Comparison of ENCODE assay signal across 13 mouse cellular contexts in the genomic region with DNA sequence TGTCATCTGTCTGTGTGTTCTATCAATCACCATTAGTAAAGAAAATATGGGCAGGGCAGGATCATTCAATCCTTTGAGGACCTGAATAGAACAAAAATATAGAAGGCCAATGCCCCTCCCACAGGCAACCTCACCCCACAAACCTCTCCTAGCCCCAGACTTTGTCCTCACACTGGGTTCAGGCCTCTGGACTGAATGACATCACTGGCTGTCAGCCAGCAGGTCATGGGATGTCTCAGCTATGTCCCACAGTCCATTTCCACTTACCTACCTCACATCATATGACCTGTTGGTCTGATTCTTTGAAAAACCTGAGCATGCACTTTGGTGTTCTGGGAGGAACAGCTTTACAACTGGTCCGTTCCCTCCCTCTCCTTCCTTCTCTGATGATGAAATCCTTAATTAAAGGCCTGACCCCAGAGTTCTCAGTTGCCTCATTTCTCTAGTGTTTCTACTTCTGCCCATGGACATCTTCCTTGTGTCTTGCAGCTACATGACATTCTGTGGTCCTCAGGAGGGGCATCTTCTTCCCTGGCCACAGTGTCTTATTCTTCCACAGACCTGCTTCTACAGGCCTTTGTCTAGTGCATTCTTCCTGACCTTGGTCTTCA. TPM values are rescaled to one million over a fixed set of nuclear protein-coding genes. Genes with fewer than 3 reads are reported as not detected.
DNase-seq lines count a peak whose midpoint lies in the region; ATAC-seq and TF ChIP-seq lines count a peak whose summit lies in the region.
"Had no signal": no experiment of that assay in that cellular context is flagged by ENCODE, and none has a peak within 500 bp of the region (broad histone marks: within the 10 kb centered on the region; RNA-seq: fewer than 3 reads in every experiment).

No protein-coding gene starts in this region.

- no peaks in the 10 kb centered on the region for H3K36me3 ChIP-seq in liver, embryonic 11.5 days (ENCODE audit: control insufficient read depth, insufficient read depth, low read length)
- no peaks in the 10 kb centered on the region for H3K36me3 ChIP-seq in liver, adult 2 months (ENCODE audit: control insufficient read depth, insufficient read depth, low read length)
- no peaks in the 10 kb centered on the region for H3K36me3 ChIP-seq in stomach, embryonic 15.5 days
- H3K36me3 ChIP-seq in forebrain, embryonic 14.5 days (ENCODE audit: control insufficient read depth, insufficient read depth, low read length): no peaks in the 10 kb centered on the region

- peak; percentile 31 for DNase-seq in liver
- no peak for DNase-seq in liver, embryonic 11.5 days (ENCODE audit: low spot score)
- DNase-seq in kidney, adult 8-10 months: peak; percentile 93 to 94
- DNase-seq in liver, adult 2 months (ENCODE audit: extremely low read depth, low read depth, low spot score): peak; percentile 98
- DNase-seq in forebrain, embryonic 14.5 days (ENCODE audit: low spot score): no peak
- DNase-seq in cerebellum, postnatal 36 days: no peak
- no peak for DNase-seq in lung, postnatal 4 days
- DNase-seq: B cell, adult 2 months; layer of hippocampus, postnatal 36 days; retina, postnatal 1 day; thymus, adult 18-20 months had no signal

- H3K9me3 ChIP-seq in liver, embryonic 11.5 days (ENCODE audit: control insufficient read depth, low read length): no peaks in the 10 kb centered on the region
- no peaks in the 10 kb centered on the region for H3K9me3 ChIP-seq in stomach, embryonic 15.5 days
- H3K9me3 ChIP-seq in forebrain, embryonic 14.5 days (replicated peaks; ENCODE audit: control insufficient read depth, low read length): no peaks in the 10 kb centered on the region

- no peak for TF ChIP-seq POLR2A in liver, adult 2 months (IDR thresholded peaks at IDR 0.05; ENCODE audit: extremely low read depth, insufficient read depth, low read length)

- no peaks in the 10 kb centered on the region for H3K79me2 ChIP-seq in liver, adult 2 months (ENCODE audit: control insufficient read depth, insufficient read depth, low read length)

- no peak overlapping the region for H3K27ac ChIP-seq in liver, embryonic 11.5 days (ENCODE audit: low read depth, low read length)
- H3K27ac ChIP-seq in liver, adult 2 months (replicated peaks; ENCODE audit: insufficient read depth, low read depth, low read length): peak overlapping the region; percentile 84
- no peak overlapping the region for H3K27ac ChIP-seq in stomach, embryonic 15.5 days
- no peak overlapping the region for H3K27ac ChIP-seq in forebrain, embryonic 14.5 days (ENCODE audit: low read depth, low read length)

- WGBS in liver, embryonic 11.5 days: 73% methylated on average over 1 of the region's 1 CpGs
- 19% methylated on average over 1 of the region's 1 CpGs for WGBS in liver, adult 2 months
- 81% methylated on average over 1 of the region's 1 CpGs for WGBS in stomach, embryonic 15.5 days
- WGBS in forebrain, embryonic 14.5 days: 77% methylated on average over 1 of the region's 1 CpGs

- no peak overlapping the region for H3K4me3 ChIP-seq in liver, embryonic 11.5 days (ENCODE audit: low read depth, low read length)
- H3K4me3 ChIP-seq in liver, adult 2 months (ENCODE audit: insufficient read depth, low read depth, low read length): no peak overlapping the region
- H3K4me3 ChIP-seq in stomach, embryonic 15.5 days (replicated peaks): no peak overlapping the region
- H3K4me3 ChIP-seq in forebrain, embryonic 14.5 days (ENCODE audit: low read depth, low read length): no peak overlapping the region

- no peaks in the 10 kb centered on the region for H3K4me1 ChIP-seq in liver, embryonic 11.5 days (replicated peaks; ENCODE audit: control insufficient read depth, insufficient read depth, low read length)
- H3K4me1 ChIP-seq in liver, adult 2 months (ENCODE audit: control insufficient read depth, insufficient read depth, low read length): peaks cover 18% of the 10 kb centered on the region
- H3K4me1 ChIP-seq in stomach, embryonic 15.5 days: no peaks in the 10 kb centered on the region
- no peaks in the 10 kb centered on the region for H3K4me1 ChIP-seq in forebrain, embryonic 14.5 days (ENCODE audit: control insufficient read depth, insufficient read depth, low read length)

- no peaks in the 10 kb centered on the region for H3K27me3 ChIP-seq in liver, embryonic 11.5 days (replicated peaks; ENCODE audit: control insufficient read depth, insufficient read depth, low read length)
- H3K27me3 ChIP-seq in liver, adult 2 months (ENCODE audit: control insufficient read depth, insufficient read depth, low read length): no peaks in the 10 kb centered on the region
- no peaks in the 10 kb centered on the region for H3K27me3 ChIP-seq in stomach, embryonic 15.5 days (replicated peaks)
- H3K27me3 ChIP-seq in forebrain, embryonic 14.5 days (replicated peaks; ENCODE audit: control insufficient read depth, insufficient read depth, low read length): no peaks in the 10 kb centered on the region

- no peak for TF ChIP-seq CTCF in liver, adult 2 months (IDR thresholded peaks at IDR 0.05; ENCODE audit: low read depth, low read length)

- no peak for ATAC-seq in liver, embryonic 11.5 days (replicated peaks; ENCODE audit: low FRiP score)
- peak; percentile 64; the same call in 1 of the 2 replicates for ATAC-seq in stomach, embryonic 15.5 days (ENCODE audit: insufficient read depth, low FRiP score, low read depth)
- no peak for ATAC-seq in forebrain, embryonic 14.5 days

- no peak overlapping the region for H3K9ac ChIP-seq in liver, embryonic 11.5 days (ENCODE audit: low read depth, low read length)
- no peak overlapping the region for H3K9ac ChIP-seq in liver, adult 2 months (ENCODE audit: low read depth, low read length)
- no peak overlapping the region for H3K9ac ChIP-seq in stomach, embryonic 15.5 days
- no peak overlapping the region for H3K9ac ChIP-seq in forebrain, embryonic 14.5 days (ENCODE audit: low read length)

- H3K4me2 ChIP-seq in liver, embryonic 11.5 days: no peak overlapping the region
- no peak overlapping the region for H3K4me2 ChIP-seq in stomach, embryonic 15.5 days
- no peak overlapping the region for H3K4me2 ChIP-seq in forebrain, embryonic 14.5 days (ENCODE audit: low read length)
- H3K4me2 ChIP-seq: heart, embryonic 11.5 days had no signal

RNA-seq across cellular contexts. Expression of gene Abhd17c, which starts 19.6 kb away (rescaled TPM):
- 41.3 and 45.7 TPM in 2 replicates for polyA plus RNA-seq in liver, embryonic 11.5 days (2014; fragmentation: Nextera tagmentation; extraction: Ambion mirVana)
- 32.4 and 49.3 TPM in 2 replicates for total RNA-seq in liver, adult 2 months (2014; rRNA removed)
- polyA plus RNA-seq in liver, adult 2 months (2012; rRNA removed): 102 and 104 TPM in 2 replicates
- 63.7 and 65.5 TPM in 2 replicates for polyA plus RNA-seq in stomach, embryonic 15.5 days (2015; fragmentation: Nextera tagmentation; extraction: Ambion mirVana)
- 20.7 and 20.9 TPM in 2 replicates for polyA plus RNA-seq in forebrain, embryonic 14.5 days (2014; fragmentation: Nextera tagmentation; extraction: Ambion mirVana)

Comparison
In these comparisons a context has a peak if more than half of its experiments do, and no peak if none do; other contexts are left out.
1. DNase-seq: peak in liver (single experiment), kidney, adult 8-10 months (2 of 2) and liver, adult 2 months (single experiment); none in liver, embryonic 11.5 days (single experiment), forebrain, embryonic 14.5 days (single experiment), cerebellum, postnatal 36 days (0 of 2) and lung, postnatal 4 days (0 of 2).